Mouse (Mus musculus) liver, adult 2 months (tissue): Measurements from ENCODE around the gene Fam169a.

ENCODE experiments used
- CTCF ChIP-seq: fragments of 200-500 bp; IDR thresholded peaks from 2 replicates; pipeline ENCODE4 v1.5.1; 2011; ENCODE audit warnings: low read depth, low read length, control low read depth
- POLR2A ChIP-seq: fragments of 200-500 bp; IDR thresholded peaks from 2 replicates; pipeline ENCODE4 v1.6.1; 2011; ENCODE audit warnings: low read length, control low read depth; ENCODE audit not compliant: insufficient read depth; ENCODE audit errors: extremely low read depth

- TF ChIP-seq POLR2A (no peak), CTCF (no peak)
Observed at GRCm38 (mm10) chr13:97020122-97020521, 47.0 kb upstream of the Fam169a start.
